ENCODE assay signal across 8 mouse cellular contexts in the genomic region with DNA sequence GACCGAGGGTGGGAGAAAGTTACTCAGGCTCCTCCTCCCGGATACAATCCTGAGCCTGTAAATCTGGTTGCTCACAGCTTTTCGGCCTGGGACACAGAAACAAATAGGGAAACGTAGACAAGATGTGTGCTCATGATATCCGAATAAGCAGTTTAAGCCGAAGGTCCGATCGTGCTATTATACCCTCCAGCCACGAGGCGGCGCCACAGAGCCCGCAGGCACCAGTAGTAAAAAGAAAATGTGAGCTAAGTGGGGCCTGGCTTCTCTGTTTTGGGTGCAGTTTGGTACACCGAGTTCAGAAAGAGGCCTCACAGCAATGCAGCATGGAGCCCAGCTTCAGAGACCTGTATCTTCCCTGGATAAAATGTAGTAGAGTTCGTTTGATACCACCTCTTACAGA. TPM values are rescaled to one million over a fixed set of nuclear protein-coding genes. Genes with fewer than 3 reads are reported as not detected.
DNase-seq lines count a peak whose midpoint lies in the region; ATAC-seq and TF ChIP-seq lines count a peak whose summit lies in the region.

No protein-coding gene starts in this region.

- no peaks in the 10 kb centered on the region for H3K4me1 ChIP-seq in heart, postnatal 0 days (ENCODE audit: control insufficient read depth, insufficient read depth)
- peaks cover 22% of the 10 kb centered on the region for H3K4me1 ChIP-seq in liver, embryonic 15.5 days (replicated peaks)
- H3K4me1 ChIP-seq in spleen, adult 2 months (ENCODE audit: control insufficient read depth, insufficient read depth, insufficient read length), result no peaks in the 10 kb centered on the region

- 43% methylated on average over 14 of the region's 14 CpGs for WGBS in heart, postnatal 0 days
- WGBS in liver, embryonic 15.5 days (ENCODE audit: insufficient replicate concordance), result 29% methylated on average over 14 of the region's 14 CpGs
- 36% methylated on average over 14 of the region's 14 CpGs for WGBS in spleen, adult 2 months

- TF ChIP-seq POLR2A in spleen, adult 2 months (IDR thresholded peaks at IDR 0.05; ENCODE audit: low read depth, low read length), result no peak

- peak; percentile 74 for TF ChIP-seq CTCF in heart, postnatal 0 days (IDR thresholded peaks at IDR 0.05; ENCODE audit: low read depth)
- peak; percentile 76; the same call in 1 of the 2 replicates for TF ChIP-seq CTCF in spleen, adult 2 months (IDR thresholded peaks at IDR 0.05; ENCODE audit: extremely low read depth, insufficient read depth, insufficient read length, insufficient replicate concordance)

- no peak for DNase-seq in heart, postnatal 0 days (ENCODE audit: low spot score)
- DNase-seq in heart, postnatal 25 days (ENCODE audit: low spot score), result no peak
- peak; percentile 67 for DNase-seq in A20 (ENCODE audit: low read depth, low spot score)
- peak; percentile 40 for DNase-seq in adrenal gland, adult 2 months
- peak; percentile 66 for DNase-seq in heart, postnatal 4 days
- peak in 1 of 2 experiments; percentile 33 for DNase-seq in spleen, adult 2 months (ENCODE audit: low read depth in 1 of 2, low spot score in 2 of 2)
- DNase-seq in right cerebral cortex, adult 18-20 months, result no peak

- no peak for TF ChIP-seq EP300 in heart, postnatal 0 days (IDR thresholded peaks at IDR 0.05; ENCODE audit: low read depth)

- H3K27me3 ChIP-seq in heart, postnatal 0 days (ENCODE audit: control insufficient read depth, insufficient read depth, low read length), result no peaks in the 10 kb centered on the region
- no peaks in the 10 kb centered on the region for H3K27me3 ChIP-seq in liver, embryonic 15.5 days
- H3K27me3 ChIP-seq in spleen, adult 2 months (ENCODE audit: control insufficient read depth, insufficient read depth, low read length), result no peaks in the 10 kb centered on the region

- no peaks in the 10 kb centered on the region for H3K9me3 ChIP-seq in heart, postnatal 0 days (replicated peaks; ENCODE audit: control insufficient read depth, low read length)
- no peaks in the 10 kb centered on the region for H3K9me3 ChIP-seq in liver, embryonic 15.5 days (replicated peaks)

- intact Hi-C loops in heart, postnatal 25 days (cut with DNase I), result loop anchor here (5.0 kb wide), 1 partner anchor 39 kb away; no protein-coding TSS in a partner anchor

- no peak overlapping the region for H3K4me3 ChIP-seq in heart, postnatal 0 days (ENCODE audit: low read depth, low read length)
- H3K4me3 ChIP-seq in liver, embryonic 15.5 days (replicated peaks), result no peak overlapping the region
- H3K4me3 ChIP-seq in spleen, adult 2 months (ENCODE audit: extremely low read depth, insufficient read depth, insufficient read length), result no peak overlapping the region

- no peak overlapping the region for H3K4me2 ChIP-seq in heart, postnatal 0 days (ENCODE audit: low read depth, low read length)
- peak overlapping the region; percentile 37 for H3K4me2 ChIP-seq in liver, embryonic 15.5 days

- ATAC-seq in heart, postnatal 0 days (ENCODE audit: insufficient read depth, low read depth), result no peak
- ATAC-seq in liver, embryonic 15.5 days (ENCODE audit: insufficient read depth), result peak; percentile 11; the same call in 1 of the 2 replicates

- H3K27ac ChIP-seq in heart, postnatal 0 days (ENCODE audit: low read depth), result no peak overlapping the region
- H3K27ac ChIP-seq in liver, embryonic 15.5 days (replicated peaks), result peak overlapping the region; percentile 54
- no peak overlapping the region for H3K27ac ChIP-seq in spleen, adult 2 months (ENCODE audit: insufficient read depth, low read length)

- H3K36me3 ChIP-seq in heart, postnatal 0 days (replicated peaks; ENCODE audit: control insufficient read depth, insufficient read depth, low read length), result no peaks in the 10 kb centered on the region
- no peaks in the 10 kb centered on the region for H3K36me3 ChIP-seq in liver, embryonic 15.5 days (replicated peaks)
- H3K36me3 ChIP-seq in spleen, adult 2 months (ENCODE audit: control insufficient read depth, insufficient read depth, low read length), result no peaks in the 10 kb centered on the region

- H3K9ac ChIP-seq in heart, postnatal 0 days (replicated peaks; ENCODE audit: low read depth, low read length), result no peak overlapping the region
- H3K9ac ChIP-seq in liver, embryonic 15.5 days, result no peak overlapping the region

RNA-seq across cellular contexts. Expression of a gene that starts 46.5 kb away (rescaled TPM):
- 90.6 and 204 TPM in 2 replicates for total RNA-seq in heart, postnatal 0 days (2014; rRNA removed; ENCODE audit: low replicate concordance)
- polyA plus RNA-seq in heart, postnatal 0 days (2015; fragmentation: Nextera tagmentation; extraction: Ambion mirVana), result 115 and 122 TPM in 2 replicates
- 1 to 10 TPM; 2.2 to 2.8 TPM for total RNA-seq in heart, postnatal 25 days (2021)
- total RNA-seq in adrenal gland, adult 2 months (2021), result 1 to 10 TPM; 4.2 to 6.2 TPM
- polyA plus RNA-seq in adrenal gland, adult 2 months (2012; rRNA removed), result 2.0 and 3.6 TPM in 2 replicates
- 100 to 1,000 TPM; 130 to 136 TPM for total RNA-seq in heart, postnatal 4 days (2021)
- 292 and 305 TPM in 2 replicates for polyA plus RNA-seq in liver, embryonic 15.5 days (2015; fragmentation: Nextera tagmentation; extraction: Ambion mirVana)
- 19.4 and 19.7 TPM in 2 replicates for polyA plus RNA-seq in spleen, adult 2 months (2012; rRNA removed)

Comparison
In these comparisons a context has a peak if more than half of its experiments do, and no peak if none do; other contexts are left out.
1. DNase-seq: peak in A20 (single experiment), adrenal gland, adult 2 months (single experiment) and heart, postnatal 4 days (single experiment); none in heart, postnatal 0 days (single experiment), heart, postnatal 25 days (single experiment) and right cerebral cortex, adult 18-20 months (single experiment).
2. RNA of a gene that starts 46.5 kb away (total RNA-seq): 130 to 136 TPM in heart, postnatal 4 days and 90.6 to 204 TPM in heart, postnatal 0 days; 4.2 to 6.2 TPM in adrenal gland, adult 2 months and 2.2 to 2.8 TPM in heart, postnatal 25 days; every median in the first group is over 10 times any median in the second.